In the genomic region with DNA sequence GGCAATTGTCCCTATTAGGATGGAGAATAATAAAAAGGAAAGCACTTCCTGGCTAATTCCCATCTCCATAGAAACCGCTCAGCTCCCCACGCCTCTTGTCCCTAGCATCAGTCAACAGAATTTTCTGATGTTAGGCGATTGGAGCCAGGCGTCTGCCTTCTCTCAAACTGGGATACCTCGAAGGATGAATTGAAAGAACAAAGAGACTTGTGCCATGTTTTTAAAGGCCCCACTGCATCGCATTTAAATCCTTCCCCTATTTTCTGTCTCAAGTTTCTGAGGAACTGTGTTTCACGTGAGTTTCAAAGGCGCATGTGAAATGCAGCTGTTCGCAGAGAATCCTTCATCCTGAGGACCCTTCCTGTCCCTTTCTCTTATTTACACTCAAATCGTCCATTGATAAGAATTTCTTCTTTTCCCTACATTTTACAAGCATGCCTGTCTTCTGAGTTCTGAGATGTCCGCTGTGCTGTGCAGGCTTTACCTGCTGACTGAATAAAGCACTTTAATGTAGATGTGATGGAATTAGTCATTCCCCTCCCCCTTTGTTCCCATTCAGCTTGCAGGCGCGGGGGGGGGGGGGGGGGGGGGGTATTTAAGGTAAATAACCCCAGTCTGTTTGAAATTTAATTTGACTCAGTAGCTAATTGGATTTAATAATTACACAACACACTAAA, we compare ENCODE assay signal across 12 mouse cellular contexts.
DNase-seq lines count a peak whose midpoint lies in the region; ATAC-seq and TF ChIP-seq lines count a peak whose summit lies in the region.
"Had no signal": no experiment of that assay in that cellular context is flagged by ENCODE, and none has a peak within 500 bp of the region (broad histone marks: within the 10 kb centered on the region; RNA-seq: fewer than 3 reads in every experiment).

No protein-coding gene starts in this region.

- no peaks in the 10 kb centered on the region for H3K27me3 ChIP-seq in stomach, embryonic 14.5 days (ENCODE audit: control insufficient read depth, insufficient read depth, low read length)
- H3K27me3 ChIP-seq in stomach, postnatal 0 days (ENCODE audit: control insufficient read depth, insufficient read depth, low read length) = no peaks in the 10 kb centered on the region
- H3K27me3 ChIP-seq in forebrain, embryonic 13.5 days = no peaks in the 10 kb centered on the region
- no peaks in the 10 kb centered on the region for H3K27me3 ChIP-seq in limb, embryonic 12.5 days
- H3K27me3 ChIP-seq: intestine, embryonic 15.5 days had no signal

- 0 out of 2 replicates have a peak overlapping the region, but pooled peaks have one; percentile 7 for H3K4me2 ChIP-seq in stomach, embryonic 14.5 days (replicated peaks; ENCODE audit: low read depth, low read length)
- H3K4me2 ChIP-seq in stomach, postnatal 0 days (replicated peaks; ENCODE audit: low read depth) = no peak overlapping the region
- H3K4me2 ChIP-seq in forebrain, embryonic 13.5 days = peak overlapping the region; percentile 48
- H3K4me2 ChIP-seq in limb, embryonic 12.5 days = peak overlapping the region; percentile 42
- H3K4me2 ChIP-seq: intestine, embryonic 15.5 days; liver, embryonic 11.5 days had no signal

- no peaks in the 10 kb centered on the region for H3K4me1 ChIP-seq in stomach, embryonic 14.5 days (ENCODE audit: control insufficient read depth, insufficient read depth, low read length)
- no peaks in the 10 kb centered on the region for H3K4me1 ChIP-seq in stomach, postnatal 0 days (replicated peaks; ENCODE audit: control insufficient read depth, insufficient read depth)
- peaks cover 8% of the 10 kb centered on the region for H3K4me1 ChIP-seq in forebrain, embryonic 13.5 days
- H3K4me1 ChIP-seq in limb, embryonic 12.5 days (replicated peaks) = peaks cover 16% of the 10 kb centered on the region
- H3K4me1 ChIP-seq: intestine, embryonic 15.5 days had no signal

- H3K9me3 ChIP-seq in stomach, embryonic 14.5 days (ENCODE audit: control insufficient read depth, low read depth, low read length) = no peaks in the 10 kb centered on the region
- no peaks in the 10 kb centered on the region for H3K9me3 ChIP-seq in stomach, postnatal 0 days (ENCODE audit: control insufficient read depth, low read length)
- no peaks in the 10 kb centered on the region for H3K9me3 ChIP-seq in forebrain, embryonic 13.5 days (replicated peaks)
- no peaks in the 10 kb centered on the region for H3K9me3 ChIP-seq in limb, embryonic 12.5 days
- H3K9me3 ChIP-seq: G1E; intestine, embryonic 15.5 days had no signal

- no peak overlapping the region for H3K4me3 ChIP-seq in stomach, embryonic 14.5 days (ENCODE audit: low read depth, low read length)
- no peak overlapping the region for H3K4me3 ChIP-seq in stomach, postnatal 0 days (ENCODE audit: low read depth, low read length)
- peak overlapping the region; percentile 12; the same call in 1 of the 2 replicates for H3K4me3 ChIP-seq in forebrain, embryonic 13.5 days
- H3K4me3 ChIP-seq in limb, embryonic 12.5 days (replicated peaks) = no peak overlapping the region
- H3K4me3 ChIP-seq: intestine, embryonic 15.5 days had no signal

- no peak overlapping the region for H3K27ac ChIP-seq in stomach, embryonic 14.5 days (ENCODE audit: low read length)
- H3K27ac ChIP-seq in stomach, postnatal 0 days (replicated peaks) = no peak overlapping the region
- peak overlapping the region; percentile 44; the same call in 1 of the 2 replicates for H3K27ac ChIP-seq in forebrain, embryonic 13.5 days
- H3K27ac ChIP-seq in limb, embryonic 12.5 days = 0 out of 2 replicates have a peak overlapping the region, but pooled peaks have one; percentile 35
- H3K27ac ChIP-seq: intestine, embryonic 15.5 days had no signal

- H3K36me3 ChIP-seq in stomach, embryonic 14.5 days (ENCODE audit: control insufficient read depth, insufficient read depth, low read length) = no peaks in the 10 kb centered on the region
- H3K36me3 ChIP-seq in stomach, postnatal 0 days (ENCODE audit: control insufficient read depth, insufficient read depth, low read length) = no peaks in the 10 kb centered on the region
- H3K36me3 ChIP-seq in forebrain, embryonic 13.5 days (ENCODE audit: poor library complexity, severe bottlenecking) = no peaks in the 10 kb centered on the region
- H3K36me3 ChIP-seq in limb, embryonic 12.5 days = no peaks in the 10 kb centered on the region
- H3K36me3 ChIP-seq: G1E; intestine, embryonic 15.5 days had no signal

- no peak for TF ChIP-seq CTCF in stomach, postnatal 0 days (IDR thresholded peaks at IDR 0.05; ENCODE audit: low read depth)

- no peak for ATAC-seq in stomach, embryonic 14.5 days (ENCODE audit: insufficient number of reproducible peaks, insufficient read depth, low FRiP score, low read depth)
- ATAC-seq in stomach, postnatal 0 days (ENCODE audit: low FRiP score, low TSS enrichment) = no peak
- ATAC-seq in forebrain, embryonic 13.5 days = peak; percentile 75
- no peak for ATAC-seq in limb, embryonic 12.5 days (ENCODE audit: insufficient number of reproducible peaks, insufficient read depth, low FRiP score, low TSS enrichment, low read depth)
- no peak for ATAC-seq in inflammation-experienced regulatory T-cells, adult 6 months
- ATAC-seq: intestine, embryonic 15.5 days had no signal

- 14% methylated on average over 11 of the region's 13 CpGs for WGBS in stomach, embryonic 14.5 days
- 18% methylated on average over 12 of the region's 13 CpGs for WGBS in stomach, postnatal 0 days
- WGBS in forebrain, embryonic 13.5 days = under 1% methylated on average over 13 of the region's 13 CpGs
- WGBS in limb, embryonic 12.5 days = 8% methylated on average over 11 of the region's 13 CpGs

- H3K9ac ChIP-seq in stomach, embryonic 14.5 days (replicated peaks; ENCODE audit: low read depth, low read length) = no peak overlapping the region
- no peak overlapping the region for H3K9ac ChIP-seq in stomach, postnatal 0 days (ENCODE audit: low read length)
- H3K9ac ChIP-seq in forebrain, embryonic 13.5 days = peak overlapping the region; percentile 26; the same call in 1 of the 2 replicates
- no peak overlapping the region; the same call in 1 of the 2 replicates for H3K9ac ChIP-seq in limb, embryonic 12.5 days (replicated peaks)
- H3K9ac ChIP-seq: intestine, embryonic 15.5 days had no signal

- DNase-seq in stomach, postnatal 0 days (ENCODE audit: low spot score) = no peak
- DNase-seq in retina, postnatal 1 day = peak; percentile 59
- no peak for DNase-seq in kidney, adult 9 months
- no peak for DNase-seq in T-cell, adult 2 months (ENCODE audit: low spot score)
- DNase-seq: spleen, adult 18-20 months had no signal

- TF ChIP-seq EP300 in stomach, postnatal 0 days (optimal IDR thresholded peaks at IDR 0.05) = no peak

Comparison
In these comparisons a context has a peak if more than half of its experiments do, and no peak if none do; other contexts are left out.
1. H3K27ac ChIP-seq: peak in forebrain, embryonic 13.5 days (single experiment) and limb, embryonic 12.5 days (single experiment); none in stomach, embryonic 14.5 days (single experiment) and stomach, postnatal 0 days (single experiment).